Mouse (Mus musculus) hindbrain, embryonic 10.5 days (tissue): ENCODE results near the gene Rab20. TPM values are rescaled to one million over a fixed set of nuclear protein-coding genes. Genes with fewer than 3 reads are reported as not detected.

Experiments
- DNase-seq: peaks from one replicate; pipeline ENCODE4 v3.0.0-alpha.2; 2017; ENCODE audit warnings: low spot score
- H3K27ac ChIP-seq: fragments of 300-500 bp; sonication (generic); 2 replicates; pipeline ENCODE4 v1.5.1; 2016; ENCODE audit warnings: mild to moderate bottlenecking, moderate library complexity
- H3K27me3 ChIP-seq: fragments of 300-500 bp; sonication (generic); 2 replicates; pipeline ENCODE4 v1.6.1; 2016; ENCODE audit warnings: mild to moderate bottlenecking; ENCODE audit not compliant: poor library complexity, insufficient read depth, severe bottlenecking
- H3K36me3 ChIP-seq: fragments of 300-500 bp; sonication (generic); 2 replicates; pipeline ENCODE4 v1.6.1; 2016; ENCODE audit warnings: mild to moderate bottlenecking, moderate library complexity
- H3K4me1 ChIP-seq: fragments of 300-500 bp; sonication (generic); replicated peaks from 2 replicates; pipeline ENCODE4 v1.6.1; 2016; ENCODE audit warnings: mild to moderate bottlenecking
- H3K4me3 ChIP-seq: fragments of 300-500 bp; sonication (generic); 2 replicates; pipeline ENCODE4 v1.5.1; 2016; ENCODE audit warnings: mild to moderate bottlenecking, moderate library complexity
- H3K9me3 ChIP-seq: fragments of 300-500 bp; sonication (generic); 2 replicates; pipeline ENCODE4 v1.6.1; 2016; ENCODE audit warnings: mild to moderate bottlenecking, moderate library complexity
- WGBS: fragments of 180-500 bp; shearing (Covaris S2); methylation state at CpG from one replicate; pipeline ENCODE4 v1.1.7; 2016; 5-methylcytosine and 5-hydroxymethylcytosine counted together
- polyA plus RNA-seq: library from polyadenylated mRNA; unstranded; fragments of >200 nt; fragmentation: Nextera tagmentation; extraction: Ambion mirVana; gene quantifications from 2 replicates; pipeline ENCODE4 v1.2.1, GENCODE M21; 2016

The Rab20 gene
- polyA plus RNA-seq, 1 experiment from 2014 or later, result 1.0 TPM

GRCm38 (mm10) chr8:11411504-11412124 is 66.9 kb downstream of the Rab20 start:
- no peaks in the 10 kb centered on the region for H3K9me3 ChIP-seq
- H3K4me3 ChIP-seq, result no peak overlapping the region
- H3K36me3 ChIP-seq, result peaks cover 23% of the 10 kb centered on the region; the same call in 1 of the 2 replicates
- 63% methylated on average over 12 of the region's 12 CpGs for WGBS
- peaks cover 36% of the 10 kb centered on the region for H3K4me1 ChIP-seq
- H3K27ac ChIP-seq, result no peak overlapping the region; the same call in 1 of the 2 replicates
- no peak for DNase-seq
- H3K27me3 ChIP-seq, result no peaks in the 10 kb centered on the region

- Histone ChIP-seq H3K27me3 (no peaks in the 10 kb centered on the region), H3K27ac (peak overlapping the region; percentile 56), H3K4me3 (no peak overlapping the region), H3K4me1 (peaks cover 33% of the 10 kb centered on the region), H3K9me3 (no peaks in the 10 kb centered on the region), H3K36me3 (peaks cover 29% of the 10 kb centered on the region; the same call in 1 of the 2 replicates)
- peak; percentile 49 for DNase-seq
- 59% methylated on average over 13 of the region's 13 CpGs for WGBS
Measured at GRCm38 (mm10) chr8:11405722-11406481, 72.6 kb downstream of the Rab20 start.

- peak; percentile 28 for DNase-seq
- no peak overlapping the region for H3K4me3 ChIP-seq
- H3K36me3 ChIP-seq, result peaks cover 26% of the 10 kb centered on the region; the same call in 1 of the 2 replicates
- H3K27me3 ChIP-seq, result no peaks in the 10 kb centered on the region
- WGBS, result 63% methylated on average over 4 of the region's 4 CpGs
- H3K27ac ChIP-seq, result peak overlapping the region; percentile 29; the same call in 1 of the 2 replicates
- peaks cover 42% of the 10 kb centered on the region for H3K4me1 ChIP-seq
- H3K9me3 ChIP-seq, result no peaks in the 10 kb centered on the region
Measured at GRCm38 (mm10) chr8:11404614-11405013, 73.9 kb downstream of the Rab20 start.

- Histone ChIP-seq H3K9me3 (no peaks in the 10 kb centered on the region), H3K27ac (0 out of 2 replicates have a peak overlapping the region, but pooled peaks have one; percentile 29), H3K27me3 (no peaks in the 10 kb centered on the region), H3K36me3 (peaks cover 22% of the 10 kb centered on the region; the same call in 1 of the 2 replicates), H3K4me3 (no peak overlapping the region), H3K4me1 (peaks cover 50% of the 10 kb centered on the region)
- 91% methylated on average over 9 of the region's 9 CpGs for WGBS
- no peak for DNase-seq
Measured at GRCm38 (mm10) chr8:11403813-11404212, 74.7 kb downstream of the Rab20 start.

Other genes with a start within 250 kb of the Rab20 start
- gene Col4a2, start 165.9 kb downstream of the Rab20 start, polyA plus RNA-seq, result 51.1 and 52.9 TPM in 2 replicates
- 122 and 123 TPM in 2 replicates for gene Col4a1, start 165.9 kb downstream of the Rab20 start, polyA plus RNA-seq
- 110 and 127 TPM in 2 replicates for gene Naxd, start 18.8 kb upstream of the Rab20 start, polyA plus RNA-seq
- 18.9 and 19.5 TPM in 2 replicates for gene Cars2, start 72.1 kb upstream of the Rab20 start, polyA plus RNA-seq
- 31.0 and 31.3 TPM in 2 replicates for gene Ing1, start 76.9 kb upstream of the Rab20 start, polyA plus RNA-seq
- 92.6 and 108 TPM in 2 replicates for gene Ankrd10, start 157.0 kb upstream of the Rab20 start, polyA plus RNA-seq
- gene 1700016D06Rik, start 222.4 kb upstream of the Rab20 start, polyA plus RNA-seq, result 0.22 TPM in 1 of 2 replicates, not detected in the other
- 50.5 and 55.4 TPM in 2 replicates for gene Arhgef7, start 249.0 kb upstream of the Rab20 start, polyA plus RNA-seq